Mouse (Mus musculus) lung, postnatal 0 days (tissue): ENCODE data around the gene Gm17019.
"Not testable (repeated sequence)": the region's sequence is repeated elsewhere in the genome, so short reads cannot be mapped to it uniquely, and the experiment has no call there.

Experiments
- CTCF ChIP-seq: IDR thresholded peaks from 2 replicates; pipeline ENCODE4 v1.5.1; 2016; ENCODE audit warnings: antibody characterized with exemption, mild to moderate bottlenecking
- EP300 ChIP-seq: IDR thresholded peaks from 2 replicates; pipeline ENCODE4 v1.6.1; 2016; ENCODE audit warnings: antibody characterized with exemption, mild to moderate bottlenecking, control low read depth

- TF ChIP-seq CTCF, EP300: not testable (repeated sequence)
Observed at GRCm38 (mm10) chr5:15053606-15053962, 20.8 kb upstream of the Gm17019 start.
